Mouse (Mus musculus) heart, adult 2 months (tissue): ENCODE measurements around the gene Nup107.

Source experiments
- EP300 ChIP-seq: fragments of 200-500 bp; IDR thresholded peaks from 2 replicates; pipeline ENCODE4 v1.6.1; 2011; ENCODE audit warnings: low read depth, low read length, control low read depth; ENCODE audit not compliant: insufficient read depth
- POLR2A ChIP-seq: fragments of 200-500 bp; IDR thresholded peaks from 2 replicates; pipeline ENCODE4 v1.6.1; 2011; ENCODE audit warnings: mild to moderate bottlenecking, low read depth, low read length, control low read depth; ENCODE audit not compliant: insufficient read depth

GRCm38 (mm10) chr10:117739648-117739948 lies 52.9 kb downstream of the Nup107 start:
- no peak for TF ChIP-seq POLR2A
- TF ChIP-seq EP300 = no peak
